Mouse (Mus musculus): ENCODE results near the gene Slc13a2.

Slc13a2 gene

DNA sequence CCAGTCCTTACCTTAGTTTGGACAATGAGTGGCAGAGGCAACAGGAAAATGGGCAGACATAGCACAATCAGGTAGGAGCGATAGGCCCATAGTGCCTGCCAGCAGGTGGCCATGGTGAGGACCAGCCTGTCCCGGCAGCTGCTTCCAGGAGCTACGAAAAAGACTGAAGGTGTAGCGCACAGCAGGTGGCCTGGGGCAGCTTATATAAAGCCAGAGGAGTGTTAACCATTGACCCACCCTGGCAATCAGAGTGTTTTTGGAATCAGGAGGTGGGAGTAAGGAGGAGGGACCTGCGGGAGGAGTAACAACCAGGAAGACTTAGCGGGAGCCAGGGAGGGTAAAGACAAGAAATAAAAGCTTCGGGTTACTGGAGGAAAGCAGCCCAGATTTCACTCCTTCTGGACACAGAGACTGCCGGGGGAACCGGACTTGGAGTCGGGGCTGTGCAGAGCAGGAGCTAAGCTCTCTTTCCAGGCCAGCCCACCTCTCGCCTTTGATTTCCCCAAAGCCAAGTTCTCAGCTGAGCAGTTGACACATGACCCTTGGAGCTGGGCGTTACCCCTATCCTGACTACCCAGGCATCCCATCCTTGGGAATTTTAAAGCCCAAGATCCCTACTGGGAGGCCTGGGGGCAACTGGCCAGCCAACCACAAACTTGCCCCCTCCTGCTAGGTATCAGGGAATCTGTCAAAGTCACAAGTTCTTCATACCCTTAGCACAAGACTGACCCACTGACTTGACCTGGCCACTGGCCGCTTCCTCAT, at the start of gene Slc13a2:
Gene Slc13a2, minus strand, starts transcription at position 163 of the 765 bp plus-strand sequence.
- DNase-seq (ENCODE audit: low spot score in 2 of 2) = no peak

DNA sequence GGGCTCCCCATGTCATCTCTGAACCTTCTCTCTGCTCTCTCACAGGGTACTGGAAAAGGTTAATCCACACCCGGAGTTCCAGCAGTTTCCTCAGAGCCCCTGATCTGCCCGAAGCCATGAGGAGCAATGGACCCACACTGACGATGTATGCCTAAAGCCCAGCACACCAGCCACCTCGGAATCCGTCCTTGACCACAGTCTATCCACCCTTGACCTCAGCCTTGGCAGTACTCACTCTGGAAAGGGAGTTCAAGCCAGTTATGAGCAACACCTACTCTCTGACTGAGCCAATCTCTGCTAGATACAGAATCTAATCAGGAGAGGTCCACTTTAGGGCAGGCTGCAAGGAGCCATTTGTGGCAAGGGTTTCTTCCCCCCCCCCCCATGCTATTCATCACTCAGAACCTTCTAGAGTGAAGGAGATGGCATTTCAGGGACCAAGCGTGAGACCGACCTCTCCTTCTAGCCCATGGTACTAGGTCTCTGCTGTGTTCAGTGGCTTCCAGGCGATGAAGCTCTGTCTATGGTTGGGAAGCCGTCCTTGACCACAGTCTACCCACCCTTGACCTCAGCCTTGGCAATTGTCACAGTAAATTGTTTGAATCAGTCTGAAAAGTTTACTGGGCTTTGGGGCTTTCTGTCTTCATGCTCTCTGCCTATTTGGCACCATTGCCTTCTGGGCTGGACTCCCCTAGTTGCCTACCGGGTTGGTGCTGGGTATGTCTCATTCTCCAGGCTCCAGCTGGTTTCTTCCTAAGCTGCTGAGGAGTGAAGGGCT, 49.5 kb upstream of the Slc13a2 start:
- no peak for DNase-seq (ENCODE audit: low spot score in 2 of 2)

DNA sequence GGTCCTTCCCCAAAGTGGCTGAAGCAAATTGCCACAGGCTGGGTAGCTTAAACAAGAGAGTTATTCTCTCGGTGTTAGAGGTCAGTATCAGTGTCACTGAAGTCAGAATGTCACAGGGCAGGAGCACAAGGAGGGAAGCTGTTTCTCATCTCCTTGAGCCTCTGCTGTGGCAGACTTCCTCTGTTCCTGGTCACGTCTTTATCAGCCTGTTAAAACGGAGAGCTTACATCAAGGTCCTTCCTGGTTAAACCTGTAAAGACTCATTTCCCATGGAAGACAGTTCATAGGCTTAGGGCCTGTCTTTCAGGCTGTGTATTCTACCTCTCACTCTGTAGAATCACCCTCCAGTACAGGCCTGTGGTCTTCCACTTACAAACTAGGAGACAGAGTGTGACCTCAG, 45.9 kb upstream of the Slc13a2 start:
- DNase-seq (ENCODE audit: low spot score in 2 of 2) = no peak

DNA sequence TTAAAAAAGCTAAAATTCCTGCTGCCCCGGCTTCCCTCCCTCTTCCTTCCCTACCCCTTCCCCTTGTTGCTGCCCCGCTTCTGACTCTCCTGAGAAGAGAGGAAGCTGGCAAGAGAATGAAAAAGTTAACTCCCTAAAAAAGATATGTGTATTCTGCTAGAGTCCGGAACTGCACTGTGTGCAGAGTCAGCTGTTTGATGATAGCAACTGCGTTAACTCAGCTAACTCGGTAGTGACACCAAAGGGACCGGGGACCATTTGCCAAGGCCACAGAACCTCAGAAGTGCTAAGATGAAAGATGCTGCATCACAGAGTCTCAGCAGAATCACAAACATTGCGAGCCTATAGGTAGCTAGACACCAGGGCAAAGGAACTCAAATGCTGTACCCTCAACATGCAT, 45.5 kb upstream of the Slc13a2 start:
- no peak for DNase-seq (ENCODE audit: low spot score in 2 of 2)

DNA sequence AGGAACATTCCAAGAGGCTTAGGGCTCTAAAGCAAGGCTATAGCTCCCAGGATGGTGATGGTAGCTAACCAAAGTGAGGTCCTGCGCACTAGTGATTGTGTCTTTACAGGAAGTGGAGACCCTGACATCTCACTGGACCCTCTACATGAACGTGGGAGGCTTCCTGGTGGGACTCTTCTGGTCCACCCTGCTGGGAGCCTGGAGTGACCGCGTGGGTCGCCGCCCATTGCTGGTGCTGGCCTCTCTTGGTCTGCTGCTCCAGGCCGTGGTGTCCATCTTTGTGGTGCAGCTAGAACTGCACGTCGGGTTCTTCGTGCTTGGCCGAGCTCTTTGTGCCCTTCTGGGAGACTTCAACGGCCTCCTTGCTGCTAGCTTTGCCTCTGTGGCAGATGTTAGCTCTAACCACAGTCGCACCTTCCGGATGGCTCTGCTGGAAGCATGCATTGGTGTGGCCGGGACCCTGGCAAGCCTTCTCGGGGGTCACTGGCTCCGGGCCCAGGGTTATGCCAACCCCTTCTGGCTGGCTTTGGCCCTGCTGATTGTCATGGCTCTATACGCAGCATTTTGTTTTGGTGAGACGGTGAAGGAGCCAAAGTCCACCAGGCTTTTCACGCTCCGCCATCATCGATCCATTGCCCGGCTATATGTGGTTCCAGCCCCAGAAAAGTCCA, 44.4 kb upstream of the Slc13a2 start:
- no peak for DNase-seq (ENCODE audit: low spot score in 2 of 2)

DNA sequence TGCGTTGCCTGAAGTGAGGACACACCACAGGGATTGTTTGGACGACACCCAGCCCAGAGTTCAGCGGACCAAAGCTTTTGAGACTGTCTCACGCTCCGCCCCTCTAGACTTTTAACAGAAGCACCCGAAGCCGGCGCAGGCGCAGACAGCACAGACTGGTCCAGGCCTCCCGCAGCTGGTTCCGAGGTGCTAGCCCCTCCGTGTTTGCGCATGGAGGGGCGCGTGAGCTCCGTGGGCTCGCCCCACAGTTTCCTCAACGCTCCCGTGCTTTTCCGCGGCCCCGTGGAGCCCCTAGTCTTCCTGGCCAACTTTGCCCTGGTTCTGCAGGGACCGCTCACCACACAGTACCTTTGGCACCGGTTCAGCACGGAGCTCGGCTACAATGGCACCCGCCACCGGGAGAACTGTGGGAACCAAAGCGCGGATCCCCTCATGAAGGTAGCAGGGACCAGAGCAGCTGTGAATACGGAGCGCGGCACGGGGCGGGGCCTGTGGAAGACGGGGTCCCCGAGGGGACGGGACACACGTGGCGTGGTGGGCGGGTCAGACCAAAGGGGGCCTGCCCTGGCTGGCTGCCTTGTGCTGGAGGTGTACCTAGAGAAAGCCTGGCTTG, 43.7 kb upstream of the Slc13a2 start, which contains the start of gene Slc46a1:
Gene Slc46a1, plus strand, starts transcription at position 130 of the 613 bp plus-strand sequence.
- peak; percentile 62 to 71 for DNase-seq (ENCODE audit: low spot score in 2 of 2)

DNA sequence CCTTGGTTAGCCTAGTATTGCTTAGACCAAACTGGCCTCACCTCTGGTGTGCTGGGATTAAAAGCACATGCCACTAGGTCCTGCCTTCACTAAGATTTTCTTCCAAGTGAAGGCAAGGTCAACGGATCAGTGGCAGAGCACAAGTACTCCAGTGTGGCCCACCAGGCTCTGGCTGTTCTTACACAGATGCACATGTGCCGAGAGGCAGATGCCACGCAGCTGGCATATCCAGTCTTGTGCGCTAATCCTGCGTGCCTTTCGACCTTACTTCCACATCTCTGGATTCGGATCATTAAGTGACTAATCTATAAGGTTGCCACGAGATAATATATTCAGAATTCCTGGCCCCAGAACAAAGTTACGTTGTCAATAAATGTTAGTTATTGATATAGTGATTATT, 43.1 kb upstream of the Slc13a2 start:
- DNase-seq (ENCODE audit: low spot score in 2 of 2) = no peak

DNA sequence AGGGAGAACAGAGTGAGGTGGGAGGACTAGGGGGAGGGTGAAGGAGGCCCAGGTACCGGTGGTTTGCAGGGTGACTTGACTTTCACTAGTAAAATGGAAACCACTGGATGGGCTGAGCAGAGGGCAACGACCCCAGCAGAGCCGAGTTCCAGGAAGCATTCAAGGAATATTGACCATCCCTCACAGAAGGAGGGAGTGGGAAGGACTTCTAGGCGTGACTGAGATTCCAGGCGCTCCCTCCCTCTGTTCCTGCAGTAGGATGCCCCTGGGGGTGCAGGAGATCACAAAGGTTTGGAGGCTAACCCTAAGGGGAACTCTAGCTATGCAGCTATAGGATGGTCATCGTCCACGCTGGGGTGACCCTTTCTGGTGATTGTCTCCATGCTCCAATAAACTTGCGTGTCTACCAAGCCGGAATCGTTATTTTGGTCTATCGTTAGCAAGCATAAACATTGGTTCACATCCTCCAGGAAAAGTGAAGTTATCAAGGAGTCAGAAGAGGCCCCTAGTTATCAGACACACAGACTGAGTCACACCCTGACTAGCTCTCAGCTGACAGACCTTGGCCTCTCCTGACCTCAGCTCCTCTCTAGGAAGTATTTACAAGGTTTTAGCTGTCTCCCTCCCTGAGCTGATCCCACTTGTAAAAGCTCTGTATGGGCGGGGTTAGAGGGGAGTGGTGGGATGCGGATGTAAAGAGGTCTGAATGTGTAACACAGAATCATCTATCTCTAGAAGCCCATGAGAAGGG, 41.4 kb upstream of the Slc13a2 start:
- DNase-seq (ENCODE audit: low spot score in 2 of 2) = no peak

DNA sequence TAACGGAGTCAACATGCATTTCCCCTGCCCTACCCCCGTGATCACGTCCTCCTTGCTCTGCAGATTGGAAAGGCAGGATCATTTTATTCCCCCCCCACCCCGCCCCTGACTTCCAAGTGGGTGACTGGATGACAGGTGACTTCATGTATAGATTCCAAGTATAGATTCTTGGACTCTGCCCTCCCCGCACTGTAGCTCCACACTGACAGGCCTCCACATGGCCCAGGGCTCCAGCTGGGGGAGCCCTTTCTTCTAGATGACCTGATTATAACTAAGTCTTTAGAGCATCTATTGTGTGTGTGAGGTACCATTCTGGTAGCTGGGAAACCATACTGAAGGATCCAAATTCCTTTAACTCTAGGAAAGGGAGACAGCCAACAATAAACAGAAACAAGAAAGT, 40.7 kb upstream of the Slc13a2 start:
- no peak for DNase-seq (ENCODE audit: low spot score in 2 of 2)

DNA sequence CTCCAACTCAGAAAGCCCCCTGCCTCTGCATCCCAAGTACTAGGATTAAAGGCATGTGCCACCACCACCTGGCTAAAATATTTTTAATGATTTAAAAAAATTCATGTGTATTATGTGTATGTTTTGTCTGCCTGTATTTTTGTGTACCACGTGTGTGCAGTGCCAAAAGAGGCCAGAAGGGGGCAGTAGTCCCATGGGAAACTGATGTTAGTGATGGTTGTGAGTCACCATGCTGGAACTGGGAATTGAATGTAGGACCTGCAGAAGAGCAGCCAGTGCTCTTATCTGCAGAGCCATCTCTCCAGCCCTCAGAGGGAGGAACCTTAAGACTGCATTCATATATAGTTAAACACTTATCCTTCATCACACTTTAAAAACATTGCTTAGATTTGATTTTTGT, 39.9 kb upstream of the Slc13a2 start:
- DNase-seq (ENCODE audit: low spot score in 2 of 2) = no peak

DNA sequence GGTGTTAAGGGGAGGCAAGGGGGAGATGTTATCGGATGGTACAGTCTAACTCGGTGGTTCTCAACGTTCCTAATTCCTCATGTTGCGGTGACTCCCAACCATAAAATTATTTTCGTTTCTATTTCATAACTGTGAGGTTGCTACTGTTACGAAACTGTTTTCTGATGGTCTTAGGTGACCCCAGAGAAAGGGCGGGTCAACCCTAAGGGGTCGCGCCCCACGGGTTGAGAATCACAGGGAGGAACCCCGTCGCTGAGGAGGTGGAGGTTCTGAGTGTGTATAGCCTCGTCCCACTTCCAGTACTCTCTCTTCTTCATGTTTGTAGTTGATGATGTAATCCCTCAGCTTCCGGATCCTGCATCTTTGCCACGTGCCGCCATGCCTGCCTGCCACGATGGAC, 36.7 kb upstream of the Slc13a2 start:
- no peak for DNase-seq (ENCODE audit: low spot score in 2 of 2)

DNA sequence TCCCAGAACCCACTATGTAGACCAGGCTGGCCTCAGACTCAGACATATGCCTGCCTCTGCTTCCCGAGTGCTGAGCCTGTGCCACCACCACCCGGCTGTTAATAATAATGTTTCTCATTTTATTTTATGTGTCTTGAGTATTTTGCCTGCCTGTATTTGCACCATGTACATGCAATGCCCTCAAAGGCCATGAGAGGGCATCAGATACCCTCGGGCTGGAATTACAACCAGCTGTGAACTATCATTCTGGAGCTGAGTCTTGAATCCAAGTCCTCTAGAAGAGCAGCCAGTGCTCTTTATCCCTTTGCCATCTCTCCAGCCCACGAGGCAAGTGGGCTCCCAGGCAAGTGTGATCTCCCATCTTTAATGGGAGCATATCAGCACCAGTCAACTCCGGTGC, 33.3 kb upstream of the Slc13a2 start:
- DNase-seq (ENCODE audit: low spot score in 2 of 2) = no peak

DNA sequence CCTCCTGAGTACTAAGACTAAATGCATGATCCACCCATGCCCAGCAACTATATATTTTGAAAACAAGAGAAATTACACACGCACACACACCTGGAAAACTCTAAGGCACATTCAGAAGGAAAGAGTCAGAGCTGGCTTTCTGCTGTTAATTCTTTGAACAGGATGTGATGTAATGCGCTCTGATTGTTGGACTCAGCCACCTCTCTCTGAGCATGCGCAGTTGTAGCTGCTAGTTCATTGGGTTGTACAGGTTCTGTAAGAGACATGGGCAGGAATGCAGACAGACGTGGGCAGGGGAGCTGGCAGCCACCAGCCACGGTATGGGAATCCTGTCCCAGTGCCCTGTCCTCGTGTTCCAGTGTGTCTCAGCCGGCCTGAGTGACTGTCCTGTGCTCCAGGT, 32.3 kb upstream of the Slc13a2 start:
- DNase-seq (ENCODE audit: low spot score in 2 of 2) = no peak

DNA sequence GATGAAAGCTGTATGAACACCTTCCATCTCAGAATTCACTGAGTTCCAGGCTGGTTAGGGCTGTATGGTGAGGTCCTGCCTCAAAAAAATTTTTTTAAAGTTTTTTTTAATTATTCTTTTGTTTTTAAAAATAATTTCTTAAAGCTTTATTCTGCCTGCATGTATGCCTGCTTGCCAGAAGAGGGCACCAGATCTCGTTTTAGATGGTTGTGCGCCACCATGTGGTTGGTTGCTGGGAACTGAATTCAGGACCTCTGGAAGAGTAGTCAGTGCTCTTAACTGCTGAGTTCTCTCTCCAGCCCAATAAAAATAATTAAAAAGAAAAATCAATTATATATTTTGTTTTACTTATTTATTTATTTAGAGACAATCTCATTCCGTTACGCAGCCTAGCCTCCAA, 31.7 kb upstream of the Slc13a2 start:
- DNase-seq (ENCODE audit: low spot score in 2 of 2) = no peak

DNA sequence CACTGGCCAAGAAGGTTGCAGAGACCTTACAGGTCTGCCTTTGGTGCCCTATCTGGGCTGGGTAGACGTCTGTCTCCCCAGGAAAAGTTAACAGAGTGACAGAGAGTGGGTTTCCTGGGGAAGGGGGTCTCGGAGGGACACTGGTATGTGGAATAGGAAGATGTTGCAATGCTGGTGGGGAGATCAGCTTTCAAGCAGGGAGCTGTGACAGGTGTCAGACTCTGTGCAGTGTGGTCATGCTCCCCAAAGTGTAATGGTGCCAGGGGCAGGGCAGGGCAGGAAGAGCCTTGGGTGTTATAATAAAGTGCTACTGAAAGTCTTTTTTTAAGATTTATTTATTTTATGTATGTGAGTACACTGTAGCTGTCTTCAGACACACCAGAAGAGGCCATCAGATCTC, 28.3 kb upstream of the Slc13a2 start:
- no peak for DNase-seq (ENCODE audit: low spot score in 2 of 2)

DNA sequence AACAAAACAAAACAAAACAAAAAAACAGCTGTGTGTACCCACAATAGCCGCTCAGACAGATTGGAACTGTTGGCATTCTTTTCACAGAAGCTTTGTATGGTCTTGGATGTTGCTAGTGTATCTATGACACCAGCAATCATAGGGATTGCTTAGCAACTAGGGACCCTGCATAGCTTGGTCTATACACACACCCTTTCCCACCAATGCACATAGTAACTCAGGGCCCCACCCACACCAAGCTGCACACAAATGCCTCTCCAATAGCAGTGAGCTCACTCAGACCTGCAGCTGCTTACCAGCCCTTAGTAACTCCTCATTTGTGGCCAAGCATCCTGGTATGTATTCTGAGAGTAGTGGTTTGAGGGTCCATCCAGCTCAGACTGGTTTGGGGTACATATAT, 26.2 kb upstream of the Slc13a2 start:
- no peak for DNase-seq (ENCODE audit: low spot score in 2 of 2)

DNA sequence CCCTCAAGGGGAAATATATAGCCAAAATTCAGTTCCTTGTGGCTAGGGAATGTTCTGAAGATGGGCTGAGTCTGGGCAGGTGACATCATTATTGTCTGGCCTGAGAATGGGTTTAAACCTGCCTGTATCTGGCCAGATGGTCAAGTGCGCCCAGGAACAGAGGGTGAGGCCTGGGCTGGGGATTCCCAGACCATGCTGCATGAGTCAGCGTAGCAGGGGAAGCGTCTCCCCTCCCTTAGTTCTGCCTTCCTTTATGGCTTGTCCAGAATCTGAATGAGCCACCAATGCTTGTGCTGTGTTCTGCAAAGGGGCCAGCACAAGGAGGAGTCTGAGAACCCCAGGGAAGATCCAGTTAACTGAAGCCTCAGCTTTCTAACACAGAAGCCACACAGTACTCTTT, 25.2 kb upstream of the Slc13a2 start:
- DNase-seq (ENCODE audit: low spot score in 2 of 2) = no peak

DNA sequence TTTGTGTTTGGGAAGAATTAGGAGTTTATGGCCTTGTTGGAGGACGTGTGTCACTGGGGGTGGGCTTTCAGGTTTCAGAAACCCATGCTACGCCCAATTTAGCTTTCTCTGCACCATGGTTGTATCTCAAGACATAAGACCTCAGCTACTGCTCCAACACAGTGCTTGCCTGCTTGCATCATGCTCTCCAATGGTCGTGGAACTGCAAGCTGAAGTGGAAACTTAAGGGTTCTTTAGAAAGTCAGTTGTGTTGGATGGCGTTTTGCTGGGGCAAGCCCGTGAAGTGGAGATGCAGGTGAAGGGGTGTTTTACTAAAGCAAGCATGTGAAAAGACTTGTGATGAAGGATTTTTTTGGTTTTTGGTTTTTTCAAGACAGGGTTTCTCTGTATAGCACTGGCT, 21.1 kb upstream of the Slc13a2 start:
- DNase-seq (ENCODE audit: low spot score in 2 of 2) = no peak

DNA sequence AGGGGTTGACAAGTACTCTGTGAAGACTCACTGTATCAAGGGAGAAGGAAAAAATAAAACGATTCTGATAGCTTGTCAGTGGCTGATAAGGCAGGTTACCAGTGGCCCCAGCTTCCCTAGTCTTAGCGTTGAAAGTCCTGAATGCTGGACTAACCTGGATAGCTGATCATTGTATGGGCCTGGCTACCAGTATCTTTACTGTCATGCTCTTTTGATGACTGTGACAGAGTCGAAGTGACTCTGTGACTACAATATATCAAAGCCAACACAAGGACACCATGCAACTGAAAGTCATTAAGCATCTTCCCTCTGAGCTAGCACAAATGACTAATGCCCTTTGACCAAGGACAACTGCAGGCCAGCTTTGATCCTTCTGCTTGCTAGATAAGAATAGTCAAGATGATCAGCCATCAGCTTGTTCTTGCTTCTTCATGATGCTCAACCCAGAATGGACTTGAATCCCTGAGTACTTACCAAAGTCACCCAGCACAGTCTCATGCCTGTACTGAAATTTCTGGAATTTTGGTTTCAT, 16.4 kb upstream of the Slc13a2 start:
- DNase-seq (ENCODE audit: low spot score in 2 of 2) = no peak

DNA sequence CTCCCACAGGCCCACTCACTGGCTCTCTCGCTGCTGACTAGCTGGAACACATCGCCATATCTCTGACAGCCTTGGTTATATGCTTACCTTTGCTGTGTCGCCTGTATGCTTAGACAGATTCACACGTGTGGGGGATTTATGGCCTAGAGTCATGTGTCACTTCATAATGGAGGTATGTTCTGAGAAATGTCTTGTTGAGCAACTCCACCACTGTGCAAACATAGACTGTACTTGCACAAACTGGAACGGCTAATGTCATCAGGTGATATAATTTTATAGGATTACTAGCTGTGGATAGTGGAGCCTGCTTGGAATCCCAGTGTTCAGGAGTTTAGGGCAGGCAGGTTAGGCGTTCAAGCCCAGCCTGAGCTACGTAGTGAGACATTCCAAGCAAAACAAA, 15.2 kb upstream of the Slc13a2 start:
- no peak for DNase-seq (ENCODE audit: low spot score in 2 of 2)

DNA sequence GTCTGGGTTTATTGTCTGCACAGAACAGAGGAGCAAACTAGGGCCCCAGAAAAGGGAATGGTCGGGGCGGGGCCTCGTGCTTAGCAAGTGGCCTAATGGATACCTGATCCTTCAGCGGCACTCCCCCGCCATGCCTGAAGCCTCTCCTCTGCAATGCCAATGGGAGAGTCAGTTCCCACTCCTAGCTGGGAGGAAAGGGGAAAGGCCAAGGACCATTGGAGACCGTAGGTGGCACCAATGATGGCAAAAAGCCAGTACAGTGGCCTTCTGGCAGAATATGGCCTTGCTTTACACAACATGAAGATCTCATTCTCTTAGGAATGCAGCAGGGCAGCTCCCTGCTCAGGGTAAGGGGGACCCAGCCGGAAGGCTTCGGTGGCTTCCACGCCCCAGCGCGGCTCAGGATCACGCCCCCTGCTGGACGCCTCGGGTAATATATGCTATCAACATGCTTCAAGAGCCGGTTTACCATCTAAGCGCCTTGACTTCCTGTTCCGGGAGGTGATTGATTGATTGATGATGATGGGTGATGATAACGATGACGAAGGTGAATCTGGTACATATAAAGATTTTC, 13.8 kb upstream of the Slc13a2 start:
- DNase-seq (ENCODE audit: low spot score in 2 of 2) = no peak
